Mouse (Mus musculus) forebrain, embryonic 10.5 days (tissue): ENCODE results near the gene Tnfaip8l1. TPM values are rescaled to one million over a fixed set of nuclear protein-coding genes. Genes with fewer than 3 reads are reported as not detected.

Experiments used
- DNase-seq: peaks from one replicate; pipeline ENCODE4 v3.0.0-alpha.2; 2017; ENCODE audit warnings: low spot score; ENCODE audit errors: extremely low spot score
- H3K27ac ChIP-seq: fragments of 300-500 bp; sonication (generic); 2 replicates; pipeline ENCODE4 v1.5.1; 2016; ENCODE audit warnings: mild to moderate bottlenecking
- H3K27me3 ChIP-seq: fragments of 300-500 bp; sonication (generic); 2 replicates; pipeline ENCODE4 v1.6.1; 2016; ENCODE audit warnings: mild to moderate bottlenecking; ENCODE audit not compliant: poor library complexity, severe bottlenecking
- H3K36me3 ChIP-seq: fragments of 300-500 bp; sonication (generic); replicated peaks from 2 replicates; pipeline ENCODE4 v1.6.1; 2016; ENCODE audit warnings: mild to moderate bottlenecking, moderate library complexity
- H3K4me1 ChIP-seq: fragments of 300-500 bp; sonication (generic); 2 replicates; pipeline ENCODE4 v1.6.1; 2016
- H3K4me3 ChIP-seq: fragments of 300-500 bp; sonication (generic); 2 replicates; pipeline ENCODE4 v1.5.1; 2016; ENCODE audit warnings: mild to moderate bottlenecking, moderate library complexity
- H3K9me3 ChIP-seq: fragments of 300-500 bp; sonication (generic); 2 replicates; pipeline ENCODE4 v1.6.1; 2016; ENCODE audit warnings: mild to moderate bottlenecking, moderate library complexity
- WGBS: fragments of 180-500 bp; shearing (Covaris S2); methylation state at CpG from one replicate; pipeline ENCODE4 v1.1.7; 2016; 5-methylcytosine and 5-hydroxymethylcytosine counted together
- microRNA-seq: library from miRNA; unstranded; fragments of <30 nt; microRNA quantifications from one replicate; pipeline ENCODE4, GENCODE M21; 2017
- polyA plus RNA-seq: library from polyadenylated mRNA; unstranded; fragments of >200 nt; fragmentation: Nextera tagmentation; extraction: Ambion mirVana; gene quantifications from 2 replicates; pipeline ENCODE4 v1.2.1, GENCODE M21; 2016

Gene Tnfaip8l1
- polyA plus RNA-seq, 1 experiment from 2014 or later, result 7.4 TPM

GRCm38 (mm10) chr17:56218377-56219191 is 56.3 kb downstream of the Tnfaip8l1 start, which contains the start of gene Dpp9:
TSS of gene Dpp9 (minus strand) at chr17:56218905.
- WGBS, result under 1% methylated on average over 78 of the region's 78 CpGs
- DNase-seq, result peak; percentile 90

GRCm38 (mm10) chr17:56219251-56219650 is 57.0 kb downstream of the Tnfaip8l1 start:
- H3K27ac ChIP-seq, result peak overlapping the region; percentile 94
- no peak for DNase-seq
- WGBS, result 45% methylated on average over 12 of the region's 12 CpGs
- H3K9me3 ChIP-seq, result no peaks in the 10 kb centered on the region
- H3K4me1 ChIP-seq, result peaks cover 39% of the 10 kb centered on the region
- no peaks in the 10 kb centered on the region for H3K27me3 ChIP-seq
- peaks cover 11% of the 10 kb centered on the region; the same call in 1 of the 2 replicates for H3K36me3 ChIP-seq
- H3K4me3 ChIP-seq, result peak overlapping the region; percentile 98

More at GRCm38 (mm10) chr17:56218377-56219191, 56.3 kb downstream of the Tnfaip8l1 start, which contains the start of gene Dpp9:
- H3K27ac ChIP-seq, result peak within 1 kb of the TSS; percentile 94
- peaks cover 15% of the 10 kb centered on the region; the same call in 1 of the 2 replicates for H3K36me3 ChIP-seq
- H3K27me3 ChIP-seq, result no peaks in the 10 kb centered on the region
- H3K4me1 ChIP-seq, result peaks cover 39% of the 10 kb centered on the region
- no peaks in the 10 kb centered on the region for H3K9me3 ChIP-seq
- H3K4me3 ChIP-seq, result peak within 1 kb of the TSS; percentile 98

GRCm38 (mm10) chr17:56219805-56220204 is 57.5 kb downstream of the Tnfaip8l1 start:
- 81% methylated on average over 3 of the region's 3 CpGs for WGBS
- H3K4me1 ChIP-seq, result peaks cover 39% of the 10 kb centered on the region
- H3K27ac ChIP-seq, result no peak overlapping the region
- peaks cover 6% of the 10 kb centered on the region; the same call in 1 of the 2 replicates for H3K36me3 ChIP-seq
- no peak for DNase-seq
- no peaks in the 10 kb centered on the region for H3K27me3 ChIP-seq
- peak overlapping the region; percentile 98; the same call in 1 of the 2 replicates for H3K4me3 ChIP-seq
- H3K9me3 ChIP-seq, result no peaks in the 10 kb centered on the region

Small RNAs within 50 kb of the gene (microRNA-seq; reads per million reads assigned to microRNA genes)
- not detected for gene Gm44397

Other genes with a start within 250 kb of the Tnfaip8l1 start
- gene Zfp119b, start 213.0 kb upstream of the Tnfaip8l1 start, polyA plus RNA-seq, result 6.4 and 6.6 TPM in 2 replicates
- gene Ebi3, start 209.8 kb upstream of the Tnfaip8l1 start, polyA plus RNA-seq, result 1.4 and 1.9 TPM in 2 replicates
- 29.2 and 30.4 TPM in 2 replicates for gene Yju2, start 203.4 kb upstream of the Tnfaip8l1 start, polyA plus RNA-seq
- 42.1 and 50.3 TPM in 2 replicates for gene Shd, start 192.0 kb upstream of the Tnfaip8l1 start, polyA plus RNA-seq
- 74.4 and 80.9 TPM in 2 replicates for gene Fsd1, start 176.0 kb upstream of the Tnfaip8l1 start, polyA plus RNA-seq
- gene Stap2, start 156.9 kb upstream of the Tnfaip8l1 start, polyA plus RNA-seq, result 5.6 and 7.4 TPM in 2 replicates
- gene Mpnd, start 156.8 kb upstream of the Tnfaip8l1 start, polyA plus RNA-seq, result 105 and 114 TPM in 2 replicates
- gene Sh3gl1, start 125.8 kb upstream of the Tnfaip8l1 start, polyA plus RNA-seq, result 152 and 157 TPM in 2 replicates
- 53.9 and 54.7 TPM in 2 replicates for gene Chaf1a, start 122.0 kb upstream of the Tnfaip8l1 start, polyA plus RNA-seq
- 30.2 and 32.4 TPM in 2 replicates for gene Ubxn6, start 87.4 kb upstream of the Tnfaip8l1 start, polyA plus RNA-seq
- gene Hdgfl2, start 82.8 kb upstream of the Tnfaip8l1 start, polyA plus RNA-seq, result 188 and 200 TPM in 2 replicates
- 0.05 and 0.09 TPM in 2 replicates for gene Plin4, start 52.7 kb upstream of the Tnfaip8l1 start, polyA plus RNA-seq
- gene Plin5, start 44.9 kb upstream of the Tnfaip8l1 start, polyA plus RNA-seq, result 0.25 and 0.33 TPM in 2 replicates
- gene Lrg1, start 40.5 kb upstream of the Tnfaip8l1 start, polyA plus RNA-seq, result not detected in 2 replicates
- gene Sema6b, start 22.1 kb upstream of the Tnfaip8l1 start, polyA plus RNA-seq, result 0.44 and 0.67 TPM in 2 replicates
- gene Mydgf, start 21.4 kb downstream of the Tnfaip8l1 start, polyA plus RNA-seq, result 75.5 and 78.5 TPM in 2 replicates
- 49.7 and 51.2 TPM in 2 replicates for gene Dpp9, start 56.4 kb downstream of the Tnfaip8l1 start, polyA plus RNA-seq
- 11.5 and 13.2 TPM in 2 replicates for gene Fem1a, start 94.3 kb downstream of the Tnfaip8l1 start, polyA plus RNA-seq
- 2.4 and 2.6 TPM in 2 replicates for gene Ticam1, start 114.3 kb downstream of the Tnfaip8l1 start, polyA plus RNA-seq
- gene Plin3, start 130.4 kb downstream of the Tnfaip8l1 start, polyA plus RNA-seq, result 58.3 and 59.0 TPM in 2 replicates
- gene Arrdc5, start 137.8 kb downstream of the Tnfaip8l1 start, polyA plus RNA-seq, result not detected in 2 replicates
- 331 and 343 TPM in 2 replicates for gene Uhrf1, start 140.8 kb downstream of the Tnfaip8l1 start, polyA plus RNA-seq
- gene Kdm4b, start 163.6 kb downstream of the Tnfaip8l1 start, polyA plus RNA-seq, result 35.9 and 39.6 TPM in 2 replicates